Mouse (Mus musculus) ES-Bruce4 (cell line): ENCODE measurements at regions not wholly inside any gene's neighbourhood (a gene's known extent, or its start where the extent isn't known, plus 50 kb on each side); places are given as distances from the start of the nearest gene placed in this dataset.

Experiments used
- CTCF ChIP-seq: IDR thresholded peaks from one replicate; pipeline ENCODE4 v1.8.1; 2011; ENCODE audit warnings: low read depth, low read length
- EP300 ChIP-seq: IDR thresholded peaks from 2 replicates; pipeline ENCODE4 v1.6.1; 2011; ENCODE audit warnings: low read depth, low read length; ENCODE audit not compliant: insufficient read depth
- POLR2A ChIP-seq: IDR thresholded peaks from one replicate; pipeline ENCODE4 v1.8.1; 2011; ENCODE audit warnings: low read length; ENCODE audit not compliant: insufficient read depth

DNA sequence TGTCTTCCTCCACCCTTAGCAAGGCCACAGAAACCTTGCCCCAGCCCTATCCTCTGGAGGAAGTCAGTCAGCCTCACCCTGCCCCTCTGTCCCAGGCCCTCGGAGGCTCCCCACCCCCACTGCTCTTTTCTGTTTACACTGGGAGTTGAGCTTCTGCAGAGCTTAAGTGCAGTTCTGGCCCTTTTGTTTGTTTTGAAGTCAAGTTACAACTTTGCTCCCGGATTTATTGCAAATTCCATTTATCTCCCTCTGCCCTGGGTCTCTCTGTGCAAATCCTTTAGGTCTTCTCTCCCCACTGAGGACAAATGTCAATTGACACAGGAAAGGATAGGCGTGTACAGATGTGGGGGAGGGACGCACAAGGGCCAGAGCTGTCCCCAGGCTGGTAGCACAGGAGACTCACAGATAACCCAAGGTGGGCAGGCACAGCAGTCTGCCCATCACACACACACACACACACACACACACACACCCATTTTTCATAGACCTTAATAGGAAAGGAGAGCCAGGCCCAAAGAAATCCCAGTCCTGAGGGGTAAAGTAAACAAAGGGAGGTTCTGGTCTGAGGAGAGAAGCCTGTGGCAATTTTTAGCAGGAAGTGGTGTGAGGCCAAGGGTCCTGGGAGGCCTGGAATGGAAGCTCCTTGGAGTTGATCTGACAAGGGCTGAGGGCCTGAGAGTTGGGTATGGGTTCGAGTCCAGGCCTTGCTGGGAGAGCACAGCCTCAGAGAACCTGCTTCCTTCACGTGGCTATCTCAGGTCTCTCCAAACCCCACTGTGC, 167.9 kb downstream of the Zfp36l1 start:
- no peak for TF ChIP-seq CTCF
- TF ChIP-seq POLR2A = no peak
- TF ChIP-seq EP300 = 0 out of 2 replicates have a peak, but pooled peaks have one; percentile 11
